Mouse (Mus musculus) embryonic fibroblast, embryonic 13.5 days (primary cell): ENCODE data around the gene Nrxn1.

ENCODE experiments used
- CTCF ChIP-seq: IDR thresholded peaks from 2 replicates; pipeline ENCODE4 v1.5.1; 2011; ENCODE audit warnings: mild to moderate bottlenecking, control low read depth, low read length, moderate library complexity, borderline replicate concordance; ENCODE audit not compliant: insufficient read depth
- POLR2A ChIP-seq: IDR thresholded peaks from 2 replicates; pipeline ENCODE4 v1.6.1; 2011; ENCODE audit warnings: low read depth, mild to moderate bottlenecking, control low read depth, low read length, moderate library complexity

DNA sequence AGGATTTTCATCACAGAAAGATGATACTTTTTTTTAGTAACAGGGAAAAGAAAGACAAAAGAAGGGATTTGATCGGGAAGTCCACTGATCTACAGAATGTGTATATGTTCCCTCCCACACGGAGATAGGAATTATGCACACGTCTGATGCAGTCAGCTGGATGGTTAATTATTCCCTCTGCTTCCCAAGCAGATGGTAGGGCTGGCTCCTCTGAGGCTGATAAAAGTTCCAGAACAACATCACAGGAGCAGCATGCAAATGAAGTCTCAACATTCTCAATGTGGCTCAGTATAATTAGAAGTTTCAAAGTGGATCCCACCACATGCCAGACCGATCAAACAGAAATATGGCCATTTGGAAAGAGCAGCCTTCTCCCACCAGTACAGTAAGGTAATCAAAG is 388.1 kb downstream of the Nrxn1 start:
- TF ChIP-seq CTCF (no peak), POLR2A (no peak)
